Mouse (Mus musculus): ENCODE results near the gene Adap1. TPM values are rescaled to one million over a fixed set of nuclear protein-coding genes. Genes with fewer than 3 reads are reported as not detected.
A peak's percentile ranks its signal among the peaks of the same experiment; 100 is the strongest.

Gene Adap1
- polyA plus RNA-seq, 1 experiment from 2014 or later, result 8.1 TPM

GRCm38 (mm10) chr5:139367884-139368458, 42.5 kb upstream of the Adap1 start:
- no peaks in the 10 kb centered on the region for H3K36me3 ChIP-seq (ENCODE audit: control insufficient read depth, insufficient read depth, low read length)
- H3K9me3 ChIP-seq (ENCODE audit: control insufficient read depth, low read length), result no peaks in the 10 kb centered on the region
- no peak for ATAC-seq (replicated peaks; ENCODE audit: low FRiP score)
- H3K4me3 ChIP-seq (ENCODE audit: low read depth, low read length), result no peak overlapping the region
- H3K4me2 ChIP-seq, result no peak overlapping the region
- H3K9ac ChIP-seq (ENCODE audit: low read depth, low read length), result 0 out of 2 replicates have a peak overlapping the region, but pooled peaks have one; percentile 8
- H3K27me3 ChIP-seq (replicated peaks; ENCODE audit: control insufficient read depth, insufficient read depth, low read length), result no peaks in the 10 kb centered on the region
- 86% methylated on average over 4 of the region's 4 CpGs for WGBS
- H3K27ac ChIP-seq (ENCODE audit: low read depth, low read length), result peak overlapping the region; percentile 39
- DNase-seq (ENCODE audit: low spot score), result no peak
- H3K4me1 ChIP-seq (replicated peaks; ENCODE audit: control insufficient read depth, insufficient read depth, low read length), result peaks cover 76% of the 10 kb centered on the region

DNA sequence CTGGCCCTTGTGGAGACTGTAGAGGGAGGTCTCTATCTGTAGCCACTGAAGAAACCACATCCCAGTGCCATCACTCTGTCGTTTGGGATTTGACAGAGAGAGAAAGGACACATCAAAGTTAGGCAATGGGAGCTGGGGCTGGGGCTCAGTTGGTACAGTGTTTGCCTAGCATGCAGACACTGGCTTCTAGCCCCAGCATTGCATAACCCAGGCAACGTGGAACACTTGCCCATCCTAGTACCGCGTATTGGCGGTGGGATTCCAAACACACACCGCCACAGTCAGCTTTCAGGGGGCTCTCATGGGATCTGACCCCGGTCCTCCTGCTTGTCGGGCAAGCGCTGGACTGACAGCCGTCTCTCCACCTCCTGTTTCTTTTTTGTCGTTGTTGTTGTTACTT, 41.1 kb upstream of the Adap1 start:
- Histone ChIP-seq H3K27ac (ENCODE audit: low read depth, low read length) (peak overlapping the region; percentile 66), H3K9ac (ENCODE audit: low read depth, low read length) (no peak overlapping the region; the same call in 1 of the 2 replicates), H3K9me3 (ENCODE audit: control insufficient read depth, low read length) (no peaks in the 10 kb centered on the region), H3K4me3 (ENCODE audit: low read depth, low read length) (no peak overlapping the region), H3K4me1 (replicated peaks; ENCODE audit: control insufficient read depth, insufficient read depth, low read length) (peaks cover 64% of the 10 kb centered on the region), H3K36me3 (ENCODE audit: control insufficient read depth, insufficient read depth, low read length) (no peaks in the 10 kb centered on the region), H3K4me2 (no peak overlapping the region), H3K27me3 (replicated peaks; ENCODE audit: control insufficient read depth, insufficient read depth, low read length) (no peaks in the 10 kb centered on the region)
- WGBS, result 70% methylated on average over 11 of the region's 11 CpGs
- DNase-seq (ENCODE audit: low spot score), result no peak
- ATAC-seq (replicated peaks; ENCODE audit: low FRiP score), result no peak

- Histone ChIP-seq H3K4me2 (no peak overlapping the region), H3K4me1 (replicated peaks; ENCODE audit: control insufficient read depth, insufficient read depth, low read length) (peaks cover 58% of the 10 kb centered on the region), H3K27me3 (replicated peaks; ENCODE audit: control insufficient read depth, insufficient read depth, low read length) (no peaks in the 10 kb centered on the region), H3K4me3 (ENCODE audit: low read depth, low read length) (no peak overlapping the region), H3K9me3 (ENCODE audit: control insufficient read depth, low read length) (no peaks in the 10 kb centered on the region), H3K36me3 (ENCODE audit: control insufficient read depth, insufficient read depth, low read length) (no peaks in the 10 kb centered on the region), H3K27ac (ENCODE audit: low read depth, low read length) (peak overlapping the region; percentile 66), H3K9ac (ENCODE audit: low read depth, low read length) (no peak overlapping the region)
- 46% methylated on average over 1 of the region's 1 CpGs for WGBS
- DNase-seq (ENCODE audit: low spot score), result no peak
- no peak for ATAC-seq (replicated peaks; ENCODE audit: low FRiP score)
Observed at GRCm38 (mm10) chr5:139365827-139366226, 40.4 kb upstream of the Adap1 start.

GRCm38 (mm10) chr5:139364911-139365571, 39.6 kb upstream of the Adap1 start:
- 40% methylated on average over 5 of the region's 5 CpGs for WGBS
- Histone ChIP-seq H3K27me3 (replicated peaks; ENCODE audit: control insufficient read depth, insufficient read depth, low read length) (no peaks in the 10 kb centered on the region), H3K9ac (ENCODE audit: low read depth, low read length) (no peak overlapping the region; the same call in 1 of the 2 replicates), H3K4me2 (peak overlapping the region; percentile 32), H3K4me1 (replicated peaks; ENCODE audit: control insufficient read depth, insufficient read depth, low read length) (peaks cover 50% of the 10 kb centered on the region), H3K9me3 (ENCODE audit: control insufficient read depth, low read length) (no peaks in the 10 kb centered on the region), H3K27ac (ENCODE audit: low read depth, low read length) (peak overlapping the region; percentile 66), H3K36me3 (ENCODE audit: control insufficient read depth, insufficient read depth, low read length) (no peaks in the 10 kb centered on the region), H3K4me3 (ENCODE audit: low read depth, low read length) (no peak overlapping the region)
- no peak for DNase-seq (ENCODE audit: low spot score)
- ATAC-seq (replicated peaks; ENCODE audit: low FRiP score), result peak; percentile 21; the same call in 1 of the 2 replicates

DNA sequence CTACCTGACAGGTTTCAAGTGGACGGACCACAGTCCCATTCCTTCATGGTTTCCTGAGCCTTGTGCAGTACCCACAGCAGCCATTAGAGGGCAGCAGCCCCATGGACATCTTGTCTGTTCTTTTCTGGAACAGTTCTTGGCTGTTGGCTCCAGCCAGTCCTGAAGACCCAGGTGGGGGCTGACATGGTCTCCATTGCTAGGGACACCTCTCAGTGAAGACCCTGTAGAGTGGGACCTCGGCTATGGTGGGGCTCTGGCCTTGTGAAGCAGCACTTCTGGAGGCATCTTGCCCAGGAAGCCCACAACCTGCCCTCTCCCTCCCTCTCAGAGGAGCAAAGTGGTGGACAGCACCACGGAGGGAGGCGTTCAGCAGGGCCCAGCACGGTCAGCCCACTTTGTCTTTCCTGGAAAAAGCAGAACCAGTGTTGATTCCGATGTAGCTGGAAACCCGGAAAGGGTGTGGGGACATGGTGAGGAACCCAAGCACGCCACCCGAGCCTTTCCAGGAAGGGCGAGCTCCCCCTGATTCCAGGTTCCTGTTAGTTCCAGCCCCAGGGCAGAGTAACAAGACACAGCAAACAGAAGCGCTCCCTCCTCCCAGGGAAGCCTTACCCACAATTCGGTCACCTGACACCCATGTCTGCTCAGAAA, 39.0 kb upstream of the Adap1 start:
- Histone ChIP-seq H3K4me1 (replicated peaks; ENCODE audit: control insufficient read depth, insufficient read depth, low read length) (peaks cover 43% of the 10 kb centered on the region), H3K4me3 (ENCODE audit: low read depth, low read length) (no peak overlapping the region), H3K9me3 (ENCODE audit: control insufficient read depth, low read length) (no peaks in the 10 kb centered on the region), H3K9ac (ENCODE audit: low read depth, low read length) (0 out of 2 replicates have a peak overlapping the region, but pooled peaks have one; percentile 7), H3K36me3 (ENCODE audit: control insufficient read depth, insufficient read depth, low read length) (no peaks in the 10 kb centered on the region), H3K27ac (ENCODE audit: low read depth, low read length) (peak overlapping the region; percentile 57), H3K4me2 (peak overlapping the region; percentile 32), H3K27me3 (replicated peaks; ENCODE audit: control insufficient read depth, insufficient read depth, low read length) (no peaks in the 10 kb centered on the region)
- WGBS, result 22% methylated on average over 12 of the region's 12 CpGs
- ATAC-seq (replicated peaks; ENCODE audit: low FRiP score) (peak; percentile 48), DNase-seq (ENCODE audit: low spot score) (peak; percentile 81)

- Histone ChIP-seq H3K4me2 (no peak overlapping the region), H3K9ac (ENCODE audit: low read depth, low read length) (no peak overlapping the region), H3K36me3 (ENCODE audit: control insufficient read depth, insufficient read depth, low read length) (no peaks in the 10 kb centered on the region), H3K27me3 (replicated peaks; ENCODE audit: control insufficient read depth, insufficient read depth, low read length) (no peaks in the 10 kb centered on the region), H3K9me3 (ENCODE audit: control insufficient read depth, low read length) (no peaks in the 10 kb centered on the region), H3K27ac (ENCODE audit: low read depth, low read length) (no peak overlapping the region; the same call in 1 of the 2 replicates), H3K4me1 (replicated peaks; ENCODE audit: control insufficient read depth, insufficient read depth, low read length) (peaks cover 40% of the 10 kb centered on the region), H3K4me3 (ENCODE audit: low read depth, low read length) (no peak overlapping the region)
- 58% methylated on average over 7 of the region's 7 CpGs for WGBS
- DNase-seq (ENCODE audit: low spot score), result no peak
- no peak for ATAC-seq (replicated peaks; ENCODE audit: low FRiP score)
Observed at GRCm38 (mm10) chr5:139363858-139364257, 38.4 kb upstream of the Adap1 start.

DNA sequence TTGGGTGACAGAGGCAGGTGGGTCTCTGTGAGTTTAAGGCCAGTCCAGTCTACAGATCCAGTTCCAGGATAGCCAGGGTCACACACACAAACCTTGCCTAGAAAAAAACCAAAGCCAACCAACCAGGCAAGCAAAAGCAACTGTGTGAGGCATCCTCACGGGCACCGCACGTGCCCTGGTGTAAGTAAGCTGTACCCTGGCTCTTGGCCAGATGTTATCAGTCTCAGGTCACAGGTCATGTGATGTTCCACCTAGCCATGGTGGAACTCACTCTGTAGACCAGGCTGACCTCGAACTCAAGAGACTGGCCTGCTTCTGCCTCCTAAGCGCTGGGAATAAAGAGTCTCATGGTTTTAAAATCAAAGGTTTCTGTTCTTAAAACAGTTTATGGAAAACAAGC, 33.8 kb upstream of the Adap1 start:
- Histone ChIP-seq H3K4me1 (replicated peaks; ENCODE audit: control insufficient read depth, insufficient read depth, low read length) (peaks cover 7% of the 10 kb centered on the region), H3K27ac (ENCODE audit: low read depth, low read length) (no peak overlapping the region), H3K27me3 (replicated peaks; ENCODE audit: control insufficient read depth, insufficient read depth, low read length) (no peaks in the 10 kb centered on the region), H3K9me3 (ENCODE audit: control insufficient read depth, low read length) (no peaks in the 10 kb centered on the region), H3K9ac (ENCODE audit: low read depth, low read length) (no peak overlapping the region), H3K36me3 (ENCODE audit: control insufficient read depth, insufficient read depth, low read length) (no peaks in the 10 kb centered on the region), H3K4me3 (ENCODE audit: low read depth, low read length) (no peak overlapping the region), H3K4me2 (no peak overlapping the region)
- no peak for ATAC-seq (replicated peaks; ENCODE audit: low FRiP score)
- DNase-seq (ENCODE audit: low spot score), result no peak
- WGBS, result 91% methylated on average over 5 of the region's 5 CpGs

DNA sequence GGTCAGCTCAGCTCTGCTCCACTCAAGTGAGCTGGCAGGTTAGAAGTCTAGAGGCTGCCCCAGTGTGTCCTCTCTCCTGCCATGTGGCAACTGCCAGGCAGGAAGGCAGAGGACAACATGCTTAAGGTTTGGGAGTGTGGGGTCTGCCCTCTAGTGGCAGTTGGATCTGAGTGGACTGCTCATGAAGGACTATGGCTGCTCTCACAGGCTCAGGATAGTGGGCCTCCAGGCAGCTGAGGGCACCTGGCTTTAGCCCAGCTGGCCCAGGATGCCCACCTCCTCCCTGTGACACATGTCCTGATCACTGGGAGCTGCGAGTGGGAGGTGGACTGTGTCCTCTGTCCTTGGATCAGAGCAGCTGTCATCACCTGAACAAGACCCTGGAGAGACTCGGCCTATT, 33.2 kb upstream of the Adap1 start:
- no peak for DNase-seq (ENCODE audit: low spot score)
- no peak overlapping the region for H3K4me2 ChIP-seq
- H3K27me3 ChIP-seq (replicated peaks; ENCODE audit: control insufficient read depth, insufficient read depth, low read length), result no peaks in the 10 kb centered on the region
- no peak overlapping the region for H3K4me3 ChIP-seq (ENCODE audit: low read depth, low read length)
- H3K4me1 ChIP-seq (replicated peaks; ENCODE audit: control insufficient read depth, insufficient read depth, low read length), result peaks cover 1% of the 10 kb centered on the region; the same call in 1 of the 2 replicates
- H3K9ac ChIP-seq (ENCODE audit: low read depth, low read length), result no peak overlapping the region
- ATAC-seq (replicated peaks; ENCODE audit: low FRiP score), result no peak
- H3K36me3 ChIP-seq (ENCODE audit: control insufficient read depth, insufficient read depth, low read length), result no peaks in the 10 kb centered on the region
- no peaks in the 10 kb centered on the region for H3K9me3 ChIP-seq (ENCODE audit: control insufficient read depth, low read length)
- H3K27ac ChIP-seq (ENCODE audit: low read depth, low read length), result no peak overlapping the region
- 76% methylated on average over 2 of the region's 2 CpGs for WGBS
